Mouse (Mus musculus) limb, embryonic 10.5 days (tissue): Measurements from ENCODE around the gene Teddm1b. TPM values are rescaled to one million over a fixed set of nuclear protein-coding genes. Genes with fewer than 3 reads are reported as not detected.

Experiments
- DNase-seq: peaks from one replicate; pipeline ENCODE4 v3.0.0-alpha.2; 2017; ENCODE audit warnings: low spot score
- H3K27ac ChIP-seq: fragments of 300-500 bp; sonication (generic); 2 replicates; pipeline ENCODE4 v1.5.1; 2016; ENCODE audit warnings: mild to moderate bottlenecking
- H3K27me3 ChIP-seq: fragments of 300-500 bp; sonication (generic); 2 replicates; pipeline ENCODE4 v1.6.1; 2016; ENCODE audit warnings: low read depth, mild to moderate bottlenecking; ENCODE audit not compliant: poor library complexity, severe bottlenecking
- H3K36me3 ChIP-seq: fragments of 300-500 bp; sonication (generic); 2 replicates; pipeline ENCODE4 v1.6.1; 2016; ENCODE audit warnings: mild to moderate bottlenecking, moderate library complexity
- H3K4me1 ChIP-seq: fragments of 300-500 bp; sonication (generic); 2 replicates; pipeline ENCODE4 v1.6.1; 2016
- H3K4me3 ChIP-seq: fragments of 300-500 bp; sonication (generic); 2 replicates; pipeline ENCODE4 v1.5.1; 2016; ENCODE audit warnings: mild to moderate bottlenecking, moderate library complexity
- H3K9me3 ChIP-seq: fragments of 300-500 bp; sonication (generic); replicated peaks from 2 replicates; pipeline ENCODE4 v1.6.1; 2016; ENCODE audit warnings: mild to moderate bottlenecking
- WGBS: fragments of 180-500 bp; shearing (Covaris S2); methylation state at CpG from one replicate; pipeline ENCODE4 v1.1.7; 2016; 5-methylcytosine and 5-hydroxymethylcytosine counted together
- polyA plus RNA-seq: library from polyadenylated mRNA; unstranded; fragments of >200 nt; fragmentation: Nextera tagmentation; extraction: Ambion mirVana; gene quantifications from 2 replicates; pipeline ENCODE4 v1.2.1, GENCODE M21; 2016

The Teddm1b gene
- polyA plus RNA-seq, 1 experiment from 2014 or later, result 0.64 TPM

DNA sequence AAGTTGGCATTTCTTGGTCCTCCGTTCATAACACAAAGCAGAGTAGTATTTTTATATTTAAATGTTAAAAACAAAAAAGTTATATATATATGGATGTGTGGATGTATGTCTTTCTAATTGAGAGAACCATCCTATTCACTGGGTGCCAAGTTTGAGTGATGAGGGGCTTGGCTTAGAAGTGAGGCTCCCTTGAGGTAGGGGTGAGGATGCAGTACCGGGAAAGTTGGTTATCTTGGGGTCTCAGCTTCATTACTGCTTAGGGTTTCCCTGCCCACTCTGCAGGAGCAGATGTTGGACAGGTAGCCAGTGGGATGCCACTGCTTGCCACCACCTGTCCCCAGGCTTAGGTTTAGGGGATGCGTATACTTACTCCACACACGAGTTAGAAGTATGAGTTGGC, 34.6 kb downstream of the Teddm1b start:
- no peak overlapping the region for H3K4me3 ChIP-seq
- H3K27me3 ChIP-seq, result no peaks in the 10 kb centered on the region
- no peak overlapping the region for H3K27ac ChIP-seq
- H3K9me3 ChIP-seq, result no peaks in the 10 kb centered on the region
- H3K4me1 ChIP-seq, result no peaks in the 10 kb centered on the region
- WGBS, result 93% methylated on average over 4 of the region's 4 CpGs
- H3K36me3 ChIP-seq, result peaks cover 81% of the 10 kb centered on the region
- no peak for DNase-seq

GRCm38 (mm10) chr1:153909213-153909962, 35.2 kb downstream of the Teddm1b start:
- Histone ChIP-seq H3K4me1 (no peaks in the 10 kb centered on the region), H3K4me3 (no peak overlapping the region), H3K9me3 (no peaks in the 10 kb centered on the region), H3K27ac (no peak overlapping the region), H3K27me3 (no peaks in the 10 kb centered on the region), H3K36me3 (peaks cover 75% of the 10 kb centered on the region)
- DNase-seq, result no peak
- 95% methylated on average over 10 of the region's 10 CpGs for WGBS

DNA sequence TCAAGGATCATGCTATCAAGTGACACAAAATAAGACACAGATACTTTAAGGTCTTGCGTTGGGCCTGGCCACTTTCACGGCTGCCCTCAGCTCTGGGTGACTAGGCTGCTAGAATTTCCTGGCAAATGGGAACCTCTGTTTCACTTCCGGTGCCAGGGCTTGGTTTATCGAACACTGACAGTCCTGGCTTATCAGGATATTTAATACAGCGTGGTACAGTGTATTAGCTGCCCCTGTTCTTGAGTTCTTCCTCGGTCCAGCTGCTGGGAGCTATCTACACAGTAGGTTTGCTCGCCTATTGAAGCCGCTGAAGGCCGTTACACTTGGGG, 35.8 kb downstream of the Teddm1b start:
- no peak overlapping the region for H3K27ac ChIP-seq
- no peaks in the 10 kb centered on the region for H3K27me3 ChIP-seq
- no peaks in the 10 kb centered on the region for H3K9me3 ChIP-seq
- WGBS, result 91% methylated on average over 9 of the region's 9 CpGs
- DNase-seq, result no peak
- peaks cover 70% of the 10 kb centered on the region for H3K36me3 ChIP-seq
- H3K4me3 ChIP-seq, result no peak overlapping the region
- H3K4me1 ChIP-seq, result no peaks in the 10 kb centered on the region

GRCm38 (mm10) chr1:153910423-153910822, 36.3 kb downstream of the Teddm1b start:
- no peaks in the 10 kb centered on the region for H3K9me3 ChIP-seq
- 95% methylated on average over 5 of the region's 5 CpGs for WGBS
- no peak for DNase-seq
- no peak overlapping the region for H3K27ac ChIP-seq
- no peaks in the 10 kb centered on the region for H3K27me3 ChIP-seq
- H3K4me1 ChIP-seq, result no peaks in the 10 kb centered on the region
- peaks cover 65% of the 10 kb centered on the region for H3K36me3 ChIP-seq
- no peak overlapping the region for H3K4me3 ChIP-seq

GRCm38 (mm10) chr1:153911276-153911795, 37.2 kb downstream of the Teddm1b start:
- Histone ChIP-seq H3K27me3 (no peaks in the 10 kb centered on the region), H3K9me3 (no peaks in the 10 kb centered on the region), H3K36me3 (peaks cover 55% of the 10 kb centered on the region), H3K4me1 (peaks cover 5% of the 10 kb centered on the region), H3K4me3 (no peak overlapping the region), H3K27ac (no peak overlapping the region)
- WGBS, result 93% methylated on average over 6 of the region's 6 CpGs
- no peak for DNase-seq

DNA sequence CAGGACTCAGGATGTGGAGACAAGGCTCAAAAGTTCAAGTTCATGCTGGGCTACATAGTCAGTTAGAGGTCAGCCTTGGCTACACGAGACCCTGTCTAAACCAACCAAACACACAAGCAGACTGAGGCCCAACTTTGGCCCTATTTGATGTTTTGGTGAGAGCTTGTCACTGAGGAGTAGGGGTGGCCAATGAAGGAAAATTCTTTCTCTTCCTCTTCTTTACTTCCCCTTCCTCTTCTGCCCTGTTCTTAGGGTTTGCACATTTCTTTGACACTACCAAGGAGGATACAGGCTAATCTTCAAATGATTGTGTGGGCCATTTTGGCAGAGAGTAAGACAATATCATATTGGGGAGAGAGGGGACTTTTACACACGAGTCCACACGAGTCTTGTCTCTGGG, 39.7 kb downstream of the Teddm1b start:
- WGBS, result 94% methylated on average over 3 of the region's 3 CpGs
- Histone ChIP-seq H3K27me3 (no peaks in the 10 kb centered on the region), H3K27ac (no peak overlapping the region), H3K4me3 (no peak overlapping the region), H3K36me3 (peaks cover 30% of the 10 kb centered on the region), H3K4me1 (peaks cover 5% of the 10 kb centered on the region), H3K9me3 (no peaks in the 10 kb centered on the region)
- DNase-seq, result no peak

DNA sequence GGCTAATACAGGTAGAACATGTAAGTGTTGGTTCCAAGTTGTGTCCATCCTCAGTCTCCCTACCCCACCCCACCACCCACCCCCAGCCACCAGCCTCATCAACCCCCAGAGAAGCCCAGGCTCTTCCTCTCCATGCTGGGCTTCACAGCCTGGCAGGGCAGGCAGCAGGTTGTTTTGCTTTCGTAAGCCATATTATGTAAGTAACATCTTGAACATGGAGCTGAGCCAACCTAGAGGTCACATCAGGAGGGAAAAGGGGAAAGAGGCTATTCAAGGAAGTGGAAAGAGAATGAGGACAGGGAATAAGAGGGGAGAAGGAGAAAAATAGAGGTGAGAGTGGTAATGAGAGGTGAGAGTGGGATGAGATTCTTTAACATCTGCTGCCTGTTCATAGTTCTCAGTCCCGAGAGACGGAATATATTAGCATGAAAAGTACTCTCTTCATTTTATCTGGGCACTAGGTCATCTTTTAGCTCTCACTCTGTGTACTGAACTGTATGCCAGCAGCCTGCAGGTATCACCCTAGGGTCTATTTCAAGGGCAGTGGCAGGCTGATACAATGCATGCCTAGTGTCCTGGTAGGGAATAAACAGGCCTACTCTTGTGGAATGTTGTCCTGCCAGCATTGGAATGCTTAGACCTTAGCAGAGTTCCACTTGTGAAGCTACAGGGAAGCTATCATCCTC, 44.5 kb downstream of the Teddm1b start:
- 91% methylated on average over 3 of the region's 3 CpGs for WGBS
- Histone ChIP-seq H3K27ac (no peak overlapping the region), H3K4me3 (no peak overlapping the region), H3K36me3 (no peaks in the 10 kb centered on the region), H3K4me1 (peaks cover 10% of the 10 kb centered on the region), H3K27me3 (no peaks in the 10 kb centered on the region), H3K9me3 (no peaks in the 10 kb centered on the region)
- no peak for DNase-seq

DNA sequence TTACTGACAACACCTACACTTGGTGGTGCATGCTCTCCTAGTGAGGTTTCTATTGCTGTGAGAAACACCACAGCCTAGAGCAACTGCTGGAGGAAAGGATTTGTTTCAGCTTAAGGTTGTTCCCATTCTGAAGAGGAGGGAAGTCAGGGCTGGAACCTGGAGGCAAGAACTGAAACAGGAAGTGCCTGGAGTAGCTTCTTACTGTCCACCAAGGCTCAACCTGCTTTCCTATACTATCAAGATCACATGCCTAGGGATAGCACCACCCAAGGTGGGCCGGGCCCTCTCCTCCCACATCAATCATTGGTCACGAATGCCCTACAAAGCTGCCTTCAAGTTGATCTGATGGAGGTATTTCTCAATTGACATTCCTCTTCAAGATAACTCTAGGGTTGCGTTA, 47.5 kb downstream of the Teddm1b start:
- H3K9me3 ChIP-seq, result no peaks in the 10 kb centered on the region
- no peak for DNase-seq
- 94% methylated on average over 3 of the region's 3 CpGs for WGBS
- H3K36me3 ChIP-seq, result no peaks in the 10 kb centered on the region
- H3K4me3 ChIP-seq, result no peak overlapping the region
- peaks cover 5% of the 10 kb centered on the region for H3K4me1 ChIP-seq
- H3K27me3 ChIP-seq, result no peaks in the 10 kb centered on the region
- no peak overlapping the region for H3K27ac ChIP-seq

DNA sequence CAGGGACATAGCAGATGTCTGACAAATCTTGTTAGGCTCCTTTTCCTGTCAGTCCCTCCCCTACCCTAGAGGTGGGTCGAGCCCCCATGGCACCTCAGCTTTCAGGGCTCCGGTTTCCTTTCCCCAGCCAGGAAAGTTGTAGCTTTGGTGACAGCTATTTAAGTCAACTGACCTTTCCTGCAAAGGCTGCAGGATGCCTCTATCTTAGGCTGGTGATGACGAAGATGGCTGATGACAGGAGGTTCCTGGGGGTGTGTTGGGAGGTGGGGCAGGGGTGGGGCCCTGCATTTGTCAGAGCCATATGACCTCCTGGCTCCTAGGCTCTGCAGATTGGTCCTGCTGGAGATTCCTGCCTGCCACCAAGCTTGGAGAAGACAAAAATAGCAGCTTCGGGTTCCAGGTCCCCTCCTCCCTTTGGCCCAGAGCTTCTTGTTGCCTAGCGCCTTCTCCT, 48.5 kb downstream of the Teddm1b start:
- DNase-seq, result no peak
- H3K4me3 ChIP-seq, result no peak overlapping the region
- H3K27ac ChIP-seq, result no peak overlapping the region
- peaks cover 5% of the 10 kb centered on the region for H3K4me1 ChIP-seq
- H3K9me3 ChIP-seq, result no peaks in the 10 kb centered on the region
- WGBS, result 33% methylated on average over 5 of the region's 5 CpGs
- no peaks in the 10 kb centered on the region for H3K36me3 ChIP-seq
- no peaks in the 10 kb centered on the region for H3K27me3 ChIP-seq

DNA sequence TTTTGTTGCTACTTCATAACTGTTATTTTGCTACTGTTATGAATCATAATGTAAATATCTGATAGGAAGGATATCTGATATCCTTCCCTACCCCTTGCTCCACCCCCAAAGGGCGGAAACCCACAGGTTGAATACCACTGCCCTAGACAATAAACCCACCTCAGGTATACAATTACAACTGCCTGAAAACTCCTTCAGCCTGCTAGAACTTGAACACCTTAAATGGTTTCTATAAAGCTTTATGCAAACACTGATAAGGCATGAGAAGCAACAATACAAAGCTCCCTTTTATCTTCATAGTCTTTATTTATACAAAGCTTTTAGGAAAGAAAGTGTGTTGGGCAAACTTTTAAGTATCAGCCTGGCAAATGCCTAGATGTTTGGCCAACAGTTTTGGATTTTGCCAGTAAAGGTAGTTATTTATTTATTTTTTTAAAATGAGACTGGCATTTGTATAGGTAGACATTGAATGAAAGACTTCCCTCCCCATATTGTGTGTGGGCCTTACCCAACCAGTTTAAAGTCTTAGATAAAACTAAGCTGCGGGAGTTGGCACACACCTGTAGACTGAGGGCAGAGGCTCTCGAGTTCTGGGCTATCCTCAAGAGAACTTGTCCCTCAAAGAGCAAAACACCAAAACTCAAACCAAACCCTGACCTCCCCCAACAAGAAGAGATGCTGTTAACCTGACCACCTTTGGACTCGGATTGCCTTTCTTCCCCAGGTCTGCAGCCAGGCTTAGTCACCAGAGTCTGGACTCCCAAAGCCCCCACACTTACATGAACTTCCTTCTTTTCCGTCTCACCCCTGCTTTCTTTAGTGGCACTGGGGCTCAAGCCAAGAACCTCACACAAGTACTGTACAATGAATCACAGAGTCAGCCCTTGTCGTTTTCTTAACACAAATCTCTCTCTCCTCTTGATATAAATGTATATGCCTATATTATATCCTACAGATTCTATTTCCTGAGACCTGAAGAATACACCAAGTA, 50.5 kb downstream of the Teddm1b start:
- WGBS, result 86% methylated on average over 6 of the region's 6 CpGs
- no peaks in the 10 kb centered on the region for H3K9me3 ChIP-seq
- H3K4me1 ChIP-seq, result peaks cover 5% of the 10 kb centered on the region
- H3K36me3 ChIP-seq, result no peaks in the 10 kb centered on the region
- no peak overlapping the region for H3K4me3 ChIP-seq
- no peaks in the 10 kb centered on the region for H3K27me3 ChIP-seq
- DNase-seq, result no peak
- H3K27ac ChIP-seq, result no peak overlapping the region
